Mouse (Mus musculus): ENCODE results near the gene Csad.

DNA sequence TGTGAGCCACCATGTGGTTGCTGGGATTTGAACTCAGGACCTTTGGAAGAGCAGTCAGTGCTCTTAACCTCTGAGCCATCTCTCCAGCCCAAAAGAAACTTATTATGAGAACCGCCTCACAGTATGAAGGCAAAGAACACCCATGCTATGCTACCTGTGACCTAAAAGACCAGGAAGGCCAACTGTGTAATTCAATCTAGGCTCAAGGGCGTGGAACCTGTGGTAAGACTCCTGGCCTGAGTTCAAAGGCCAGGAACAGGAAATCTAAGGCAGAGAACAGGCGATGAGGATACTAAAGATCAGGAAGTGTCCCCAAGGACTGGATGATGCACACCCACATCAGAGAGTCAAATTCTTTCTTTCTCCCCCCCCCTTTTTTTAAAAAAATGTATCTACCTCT, 30.9 kb downstream of the Csad start:
- no peak for TF ChIP-seq CTCF (IDR thresholded peaks at IDR 0.05; ENCODE audit: insufficient read depth, low read length)
- no peak for TF ChIP-seq POLR2A (IDR thresholded peaks at IDR 0.05; ENCODE audit: borderline replicate concordance, extremely low read depth, low read depth, low read length)

Data from lung, adult 2 months (tissue).